Mouse (Mus musculus) intestine, embryonic 16.5 days (tissue): ENCODE results near the gene Ppp1r3d. TPM values are rescaled to one million over a fixed set of nuclear protein-coding genes. Genes with fewer than 3 reads are reported as not detected.

ENCODE experiments used
- ATAC-seq: fragments of 200-750 bp; cut with Nextera tagmentation; 2 replicates; pipeline ENCODE4 v1.8.0; 2017; ENCODE audit warnings: moderate TSS enrichment, moderate library complexity
- H3K27ac ChIP-seq: fragments of 300-500 bp; sonication (generic); 2 replicates; pipeline ENCODE4 v1.5.1; 2014; ENCODE audit warnings: mild to moderate bottlenecking, low read length
- H3K27me3 ChIP-seq: fragments of 300-500 bp; sonication (generic); replicated peaks from 2 replicates; pipeline ENCODE4 v1.6.1; 2014; ENCODE audit warnings: low read length, control low read depth, mixed read lengths; ENCODE audit not compliant: control insufficient read depth, insufficient read depth
- H3K36me3 ChIP-seq: fragments of 300-500 bp; sonication (generic); 2 replicates; pipeline ENCODE4 v1.6.1; 2014; ENCODE audit warnings: low read length, control low read depth; ENCODE audit not compliant: control insufficient read depth, insufficient read depth
- H3K4me1 ChIP-seq: fragments of 300-500 bp; sonication (generic); 2 replicates; pipeline ENCODE4 v1.6.1; 2014; ENCODE audit warnings: low read length, control low read depth, mixed read lengths; ENCODE audit not compliant: control insufficient read depth, insufficient read depth
- H3K4me2 ChIP-seq: fragments of 300-500 bp; sonication (generic); 2 replicates; pipeline ENCODE4 v1.6.1; 2014; ENCODE audit warnings: low read depth, low read length, control low read depth
- H3K4me3 ChIP-seq: fragments of 300-500 bp; sonication (generic); 2 replicates; pipeline ENCODE4 v1.5.1; 2014; ENCODE audit warnings: mild to moderate bottlenecking, low read length
- H3K9ac ChIP-seq: fragments of 300-500 bp; sonication (generic); 2 replicates; pipeline ENCODE4 v1.6.1; 2014; ENCODE audit warnings: low read depth, low read length
- H3K9me3 ChIP-seq: fragments of 300-500 bp; sonication (generic); 2 replicates; pipeline ENCODE4 v1.6.1; 2016; ENCODE audit warnings: low read length, control low read depth; ENCODE audit not compliant: control insufficient read depth
- WGBS: fragments of 180-500 bp; shearing (Covaris S2); extraction: QIAGEN DNeasy Blood & Tissue Kit; methylation state at CpG from one replicate; pipeline ENCODE4 v1.1.7; 2014; 5-methylcytosine and 5-hydroxymethylcytosine counted together
- polyA plus RNA-seq: library from polyadenylated mRNA; unstranded; fragments of >200 nt; fragmentation: Nextera tagmentation; extraction: Ambion mirVana; gene quantifications from 2 replicates; pipeline ENCODE4 v1.2.1, GENCODE M21; 2015

Gene Ppp1r3d
- 3.9 and 4.3 TPM in 2 replicates for polyA plus RNA-seq

GRCm38 (mm10) chr2:178414261-178415149 is at the start of gene Ppp1r3d, which contains the start of gene Fam217b:
Gene Ppp1r3d (minus strand): TSS chr2:178414472.
Gene Fam217b (plus strand): TSS chr2:178414524.
- H3K36me3 ChIP-seq, result no peaks in the 10 kb centered on the region
- WGBS, result 0% methylated on average over 59 of the region's 74 CpGs
- H3K4me2 ChIP-seq, result peak within 1 kb of the TSS; percentile 100
- H3K4me1 ChIP-seq, result peaks cover 28% of the 10 kb centered on the region
- H3K9me3 ChIP-seq, result no peaks in the 10 kb centered on the region
- no peaks in the 10 kb centered on the region for H3K27me3 ChIP-seq
- peak within 1 kb of the TSS; percentile 70 for H3K4me3 ChIP-seq
- H3K9ac ChIP-seq, result peak within 1 kb of the TSS; percentile 79
- peak within 1 kb of the TSS; percentile 75 for H3K27ac ChIP-seq
- peak; percentile 81 for ATAC-seq

- Histone ChIP-seq H3K4me1 (peaks cover 12% of the 10 kb centered on the region), H3K4me3 (no peak overlapping the region), H3K27me3 (no peaks in the 10 kb centered on the region), H3K9ac (no peak overlapping the region), H3K9me3 (no peaks in the 10 kb centered on the region), H3K36me3 (no peaks in the 10 kb centered on the region), H3K27ac (no peak overlapping the region), H3K4me2 (no peak overlapping the region)
- WGBS, result 42% methylated on average over 5 of the region's 5 CpGs
- peak; percentile 69 for ATAC-seq
Measured at GRCm38 (mm10) chr2:178460353-178460752, 46.1 kb upstream of the Ppp1r3d start.

GRCm38 (mm10) chr2:178457414-178457813 is 43.1 kb upstream of the Ppp1r3d start:
- Histone ChIP-seq H3K4me2 (no peak overlapping the region), H3K9me3 (no peaks in the 10 kb centered on the region), H3K27me3 (no peaks in the 10 kb centered on the region), H3K27ac (no peak overlapping the region), H3K4me1 (peaks cover 12% of the 10 kb centered on the region), H3K4me3 (no peak overlapping the region), H3K9ac (no peak overlapping the region), H3K36me3 (no peaks in the 10 kb centered on the region)
- 76% methylated on average over 6 of the region's 6 CpGs for WGBS
- no peak for ATAC-seq

- Histone ChIP-seq H3K36me3 (no peaks in the 10 kb centered on the region), H3K4me2 (no peak overlapping the region), H3K27me3 (no peaks in the 10 kb centered on the region), H3K4me1 (peaks cover 4% of the 10 kb centered on the region; the same call in 1 of the 2 replicates), H3K9me3 (no peaks in the 10 kb centered on the region), H3K27ac (peak overlapping the region; percentile 58), H3K4me3 (no peak overlapping the region), H3K9ac (no peak overlapping the region)
- peak; percentile 80 for ATAC-seq
- 27% methylated on average over 17 of the region's 17 CpGs for WGBS
Measured at GRCm38 (mm10) chr2:178454664-178455516, 40.6 kb upstream of the Ppp1r3d start.

- Histone ChIP-seq H3K4me3 (no peak overlapping the region), H3K27ac (no peak overlapping the region), H3K4me2 (no peak overlapping the region), H3K9ac (no peak overlapping the region), H3K27me3 (no peaks in the 10 kb centered on the region), H3K4me1 (no peaks in the 10 kb centered on the region), H3K36me3 (no peaks in the 10 kb centered on the region), H3K9me3 (no peaks in the 10 kb centered on the region)
- 75% methylated on average over 10 of the region's 10 CpGs for WGBS
- ATAC-seq, result no peak
Measured at GRCm38 (mm10) chr2:178450961-178451360, 36.7 kb upstream of the Ppp1r3d start.

GRCm38 (mm10) chr2:178450236-178450635 is 36.0 kb upstream of the Ppp1r3d start:
- Histone ChIP-seq H3K9ac (no peak overlapping the region), H3K27me3 (no peaks in the 10 kb centered on the region), H3K4me2 (no peak overlapping the region), H3K4me3 (no peak overlapping the region), H3K4me1 (no peaks in the 10 kb centered on the region), H3K36me3 (no peaks in the 10 kb centered on the region), H3K9me3 (no peaks in the 10 kb centered on the region), H3K27ac (no peak overlapping the region)
- 27% methylated on average over 2 of the region's 2 CpGs for WGBS
- no peak for ATAC-seq

GRCm38 (mm10) chr2:178449386-178449785 is 35.1 kb upstream of the Ppp1r3d start:
- H3K9me3 ChIP-seq, result no peaks in the 10 kb centered on the region
- no peaks in the 10 kb centered on the region for H3K27me3 ChIP-seq
- no peaks in the 10 kb centered on the region for H3K36me3 ChIP-seq
- ATAC-seq, result no peak
- WGBS, result 86% methylated on average over 4 of the region's 4 CpGs
- H3K9ac ChIP-seq, result no peak overlapping the region
- H3K4me3 ChIP-seq, result no peak overlapping the region
- H3K4me2 ChIP-seq, result no peak overlapping the region
- H3K4me1 ChIP-seq, result no peaks in the 10 kb centered on the region
- H3K27ac ChIP-seq, result no peak overlapping the region

- no peak for ATAC-seq
- H3K9me3 ChIP-seq, result no peaks in the 10 kb centered on the region
- no peaks in the 10 kb centered on the region for H3K27me3 ChIP-seq
- H3K4me1 ChIP-seq, result no peaks in the 10 kb centered on the region
- H3K36me3 ChIP-seq, result no peaks in the 10 kb centered on the region
- 52% methylated on average over 9 of the region's 9 CpGs for WGBS
- H3K4me3 ChIP-seq, result no peak overlapping the region
- no peak overlapping the region for H3K9ac ChIP-seq
- H3K27ac ChIP-seq, result no peak overlapping the region
- H3K4me2 ChIP-seq, result no peak overlapping the region
Measured at GRCm38 (mm10) chr2:178437311-178437710, 23.0 kb upstream of the Ppp1r3d start.

GRCm38 (mm10) chr2:178433903-178434302 is 19.6 kb upstream of the Ppp1r3d start:
- peaks cover 7% of the 10 kb centered on the region; the same call in 1 of the 2 replicates for H3K4me1 ChIP-seq
- no peak overlapping the region for H3K4me3 ChIP-seq
- H3K27ac ChIP-seq, result peak overlapping the region; percentile 29; the same call in 1 of the 2 replicates
- H3K9me3 ChIP-seq, result no peaks in the 10 kb centered on the region
- peak; percentile 47 for ATAC-seq
- no peak overlapping the region for H3K4me2 ChIP-seq
- 66% methylated on average over 2 of the region's 2 CpGs for WGBS
- H3K9ac ChIP-seq, result no peak overlapping the region
- no peaks in the 10 kb centered on the region for H3K27me3 ChIP-seq
- no peaks in the 10 kb centered on the region for H3K36me3 ChIP-seq
